Mouse (Mus musculus): ENCODE measurements around the gene Rnf148.

- TF ChIP-seq CTCF (IDR thresholded peaks at IDR 0.05; ENCODE audit: insufficient read depth, low read depth, low read length): no peak
- no peak for TF ChIP-seq POLR2A (IDR thresholded peaks at IDR 0.05; ENCODE audit: insufficient read depth, low read depth, low read length)
These were observed 19.7 kb downstream of the Rnf148 start for GRCm38 (mm10) chr6:23635208-23635607.

Data from olfactory bulb, adult 2 months (tissue).